Mouse (Mus musculus) lung, adult 2 months (tissue): Measurements from ENCODE around the gene Nsg1.

Experiments used
- CTCF ChIP-seq: fragments of 200-500 bp; IDR thresholded peaks from 2 replicates; pipeline ENCODE4 v1.5.1; 2011; ENCODE audit warnings: mild to moderate bottlenecking, low read length, control low read depth; ENCODE audit not compliant: insufficient read depth
- POLR2A ChIP-seq: fragments of 200-500 bp; IDR thresholded peaks from 2 replicates; pipeline ENCODE4 v1.6.1; 2011; ENCODE audit warnings: low read depth, mild to moderate bottlenecking, control low read depth, low read length, borderline replicate concordance; ENCODE audit errors: extremely low read depth

DNA sequence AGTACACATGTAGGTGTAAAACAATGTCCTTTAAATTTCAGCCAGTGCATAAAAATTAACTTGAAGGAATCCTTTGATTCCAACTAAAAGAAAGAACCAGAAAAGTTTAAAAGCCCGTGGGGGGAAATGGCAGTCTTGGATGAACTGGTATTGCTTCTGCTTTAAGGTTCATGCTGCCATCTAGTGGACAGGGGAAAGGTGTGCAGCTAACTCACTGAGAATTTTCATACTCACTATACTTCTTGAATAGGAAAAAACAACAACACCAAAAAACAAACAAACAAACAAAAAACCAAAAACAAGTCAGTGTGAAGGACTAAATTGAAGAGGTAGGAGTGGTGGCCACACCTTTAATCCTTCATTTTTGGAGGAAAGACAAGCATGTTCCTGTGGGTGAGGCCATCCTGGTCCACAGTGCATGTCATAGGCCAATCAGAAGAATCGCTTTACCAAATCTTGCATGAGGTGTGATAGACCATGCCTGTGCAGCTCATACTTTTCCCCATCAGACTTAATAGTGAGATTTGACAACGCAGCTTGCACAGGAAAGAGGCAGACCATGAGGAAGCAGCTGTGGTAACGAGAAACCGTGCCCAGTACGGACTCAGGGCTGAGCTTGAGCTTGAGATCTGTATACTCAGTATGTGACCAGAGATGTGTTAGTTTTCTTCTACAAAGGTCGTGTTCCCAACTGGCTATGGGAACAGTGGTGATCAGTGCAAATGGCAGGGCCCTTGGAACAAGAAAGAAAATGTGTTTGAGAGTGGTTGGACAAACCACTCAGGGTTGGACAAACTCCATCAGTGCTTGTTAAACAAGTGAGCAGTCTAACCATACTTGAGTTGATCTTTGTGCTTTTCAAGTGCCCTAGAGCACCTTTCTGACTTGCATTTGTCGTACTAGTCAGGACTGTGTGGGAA, 68.4 kb downstream of the Nsg1 start:
- TF ChIP-seq POLR2A (no peak), CTCF (no peak)
